Mouse (Mus musculus) mouse trophoblast stem cell (cell line): ENCODE measurements around the gene Lhfpl3.

Source experiments
- in situ Hi-C, 2 experiments: fragments of 300-500 bp; cut with MseI, MboI; formaldehyde crosslinking; loops; 2 replicates in 1 of 2; 3 replicates in 1 of 2; pipeline ENCODE4 v1.15.1; 2025

Gene Lhfpl3

DNA sequence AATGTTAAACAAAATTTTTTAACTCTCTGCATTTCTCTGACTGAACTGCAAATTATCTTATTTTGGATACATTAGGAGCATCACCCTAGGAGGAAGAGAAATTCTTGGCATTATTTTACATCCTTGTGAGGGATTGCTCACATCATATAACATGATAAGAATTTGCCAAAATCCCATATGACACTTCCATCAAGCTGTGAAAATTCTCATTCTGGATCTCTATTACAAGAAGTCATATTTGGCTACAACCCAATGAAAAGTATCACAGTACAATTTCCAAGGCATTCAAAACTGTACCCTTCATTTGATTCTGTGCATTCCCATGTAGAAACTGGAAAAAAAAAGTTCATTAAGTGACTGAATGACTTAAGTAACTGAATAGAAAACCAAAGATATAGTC lies 180.3 kb downstream of the Lhfpl3 start:
- in situ Hi-C loops = no loop called here

DNA sequence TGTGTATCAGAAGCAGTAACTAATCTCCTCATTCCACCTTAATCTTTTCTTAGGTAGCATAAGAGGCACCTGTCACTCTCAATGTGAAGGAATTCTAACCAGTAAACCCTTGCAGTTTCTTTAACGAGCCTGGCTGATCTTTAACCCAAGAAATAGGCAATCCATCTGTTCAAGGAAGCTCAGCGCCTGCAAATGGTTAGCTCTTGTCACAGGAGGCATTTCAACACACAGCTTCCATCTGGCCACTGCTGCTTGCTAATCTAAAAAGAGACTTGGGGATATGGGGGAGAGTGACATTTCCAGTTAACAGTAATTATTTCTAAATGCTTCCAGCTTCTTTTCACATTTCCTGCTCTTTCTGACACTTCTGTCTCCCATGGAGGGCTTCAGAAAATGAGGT lies 182.9 kb downstream of the Lhfpl3 start:
- in situ Hi-C loops = no loop called here

- in situ Hi-C loops = no loop called here
These were observed 197.4 kb downstream of the Lhfpl3 start for GRCm38 (mm10) chr5:22943306-22943705.

DNA sequence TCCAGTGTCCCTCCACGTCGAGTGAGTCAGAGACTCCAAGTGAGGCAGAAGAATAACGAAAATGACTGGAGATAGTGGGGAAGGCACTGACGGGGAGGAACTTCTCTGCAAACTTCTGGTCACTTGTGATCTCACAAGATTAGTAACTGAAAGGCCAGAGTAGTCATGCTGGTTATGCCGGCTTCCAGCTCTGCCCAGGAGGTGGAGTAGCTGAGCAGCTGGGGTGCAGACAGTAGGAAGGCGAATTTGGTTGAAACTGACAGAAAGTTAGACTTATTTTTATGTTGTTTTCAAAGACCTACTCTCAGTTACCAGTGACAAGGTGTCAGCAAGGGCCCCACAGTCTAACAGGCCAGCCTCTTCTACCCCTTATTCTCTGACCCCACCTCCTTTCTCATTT lies 217.4 kb downstream of the Lhfpl3 start:
- in situ Hi-C loops = no loop called here

DNA sequence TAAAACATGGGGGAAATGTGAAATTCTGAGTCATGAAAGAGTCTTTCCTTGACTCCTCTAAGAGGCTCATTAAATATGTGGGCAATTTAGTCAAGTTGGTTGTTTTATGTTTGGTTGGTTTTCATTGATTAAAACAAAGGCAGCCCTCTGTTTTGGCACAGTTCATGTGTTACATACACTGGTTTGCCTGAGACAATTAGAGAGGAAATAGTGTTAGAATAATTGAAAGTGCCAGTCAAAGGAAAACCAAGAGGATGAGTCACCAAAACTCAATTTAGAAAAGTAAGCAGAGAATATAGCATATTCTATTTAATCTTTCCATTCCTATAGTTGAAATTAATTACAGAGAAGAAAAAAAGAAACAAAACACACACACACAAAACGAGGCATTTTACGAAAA lies 240.9 kb downstream of the Lhfpl3 start:
- in situ Hi-C loops = no loop called here

- in situ Hi-C loops = no loop called here
These were observed 254.0 kb downstream of the Lhfpl3 start for GRCm38 (mm10) chr5:22999811-23000210.

DNA sequence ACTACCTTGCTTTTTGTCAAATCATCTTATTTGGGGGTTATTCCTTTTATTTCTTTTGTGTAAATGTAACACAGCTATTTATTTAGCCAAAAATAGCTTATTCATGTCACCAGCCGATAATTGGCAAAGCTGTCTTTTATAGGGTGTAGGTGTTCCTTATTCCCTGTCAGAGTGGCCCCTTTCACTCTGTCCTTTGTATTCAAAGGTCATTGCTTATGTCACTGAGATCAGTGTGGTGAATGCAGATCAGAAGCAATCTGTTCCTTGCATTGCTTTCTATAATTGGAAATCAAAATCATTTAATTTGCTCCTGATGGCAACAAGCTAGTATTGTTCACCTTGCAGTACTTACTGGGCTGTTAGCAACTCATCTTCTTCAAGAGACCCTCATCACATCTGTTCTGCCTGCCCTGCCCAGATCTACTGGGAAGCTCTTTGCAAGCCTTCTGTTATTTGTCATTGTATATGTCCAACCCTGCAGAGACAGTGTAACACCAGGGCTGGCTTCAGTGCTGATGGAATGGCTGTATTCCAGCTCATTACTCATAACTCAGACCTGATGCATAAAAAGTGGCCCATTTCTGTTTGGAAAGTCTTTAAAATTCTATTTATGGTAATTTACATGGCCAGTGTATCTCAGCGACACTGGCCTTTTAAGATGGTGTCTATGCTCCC lies 257.4 kb downstream of the Lhfpl3 start:
- in situ Hi-C loops = no loop called here

DNA sequence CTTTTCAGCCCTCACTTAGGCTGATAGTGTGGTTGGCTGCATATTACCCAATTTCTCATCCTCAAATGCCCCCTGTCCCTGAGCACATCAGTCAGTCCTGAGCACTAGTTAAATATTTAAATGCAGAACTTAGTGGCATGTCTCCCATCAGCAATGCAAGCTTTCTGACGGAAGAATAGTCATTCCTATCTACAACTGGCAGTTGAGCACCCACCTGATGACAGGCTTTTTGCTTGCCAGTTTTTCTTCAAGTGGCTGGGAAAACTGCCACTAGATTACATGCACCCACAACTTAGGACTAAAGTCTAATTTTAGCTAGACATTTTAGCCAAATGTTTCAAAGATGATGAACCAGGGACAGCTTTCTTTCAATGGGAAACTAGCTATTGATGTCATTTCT lies 260.3 kb downstream of the Lhfpl3 start:
- in situ Hi-C loops = no loop called here

- in situ Hi-C loops = no loop called here
These were observed 264.6 kb downstream of the Lhfpl3 start for GRCm38 (mm10) chr5:23010460-23010859.

- in situ Hi-C loops = no loop called here
These were observed 268.1 kb downstream of the Lhfpl3 start for GRCm38 (mm10) chr5:23013997-23014396.

DNA sequence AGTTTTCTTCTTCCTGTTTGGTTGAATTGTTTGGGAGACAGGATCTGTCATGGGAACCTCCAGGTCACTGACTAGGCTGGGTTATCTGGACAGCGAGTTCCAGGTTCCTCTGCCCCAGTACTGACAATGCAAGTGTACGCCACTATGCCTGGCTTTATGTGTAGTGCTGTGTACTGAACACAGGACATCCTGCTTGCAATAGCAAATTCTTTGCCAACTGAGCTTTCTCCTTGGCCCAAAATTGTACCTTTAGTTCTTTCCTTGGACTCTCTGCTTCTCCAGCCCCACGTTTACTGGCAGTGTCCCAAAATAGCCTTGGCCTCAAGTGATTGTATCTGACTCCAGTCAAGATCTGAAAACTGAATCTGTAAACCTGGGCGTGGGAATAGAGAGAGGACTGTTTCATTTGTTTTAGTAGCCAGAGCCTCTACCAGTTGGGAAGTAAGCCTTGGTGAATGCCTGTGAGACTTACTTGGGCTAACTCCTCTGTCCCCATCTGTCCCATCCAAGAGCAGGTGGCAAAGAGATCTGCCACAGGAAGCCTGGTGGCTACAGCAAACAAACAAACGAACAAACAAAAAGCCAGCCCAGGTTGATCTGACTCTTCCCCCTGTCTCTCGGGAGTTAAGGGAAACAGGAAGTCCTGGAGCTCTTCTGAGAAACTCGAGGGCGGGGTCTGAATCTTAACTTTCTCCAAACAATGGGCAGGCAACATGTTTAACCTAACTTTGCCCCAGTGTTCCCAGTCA lies 269.9 kb downstream of the Lhfpl3 start:
- in situ Hi-C loops = no loop called here

DNA sequence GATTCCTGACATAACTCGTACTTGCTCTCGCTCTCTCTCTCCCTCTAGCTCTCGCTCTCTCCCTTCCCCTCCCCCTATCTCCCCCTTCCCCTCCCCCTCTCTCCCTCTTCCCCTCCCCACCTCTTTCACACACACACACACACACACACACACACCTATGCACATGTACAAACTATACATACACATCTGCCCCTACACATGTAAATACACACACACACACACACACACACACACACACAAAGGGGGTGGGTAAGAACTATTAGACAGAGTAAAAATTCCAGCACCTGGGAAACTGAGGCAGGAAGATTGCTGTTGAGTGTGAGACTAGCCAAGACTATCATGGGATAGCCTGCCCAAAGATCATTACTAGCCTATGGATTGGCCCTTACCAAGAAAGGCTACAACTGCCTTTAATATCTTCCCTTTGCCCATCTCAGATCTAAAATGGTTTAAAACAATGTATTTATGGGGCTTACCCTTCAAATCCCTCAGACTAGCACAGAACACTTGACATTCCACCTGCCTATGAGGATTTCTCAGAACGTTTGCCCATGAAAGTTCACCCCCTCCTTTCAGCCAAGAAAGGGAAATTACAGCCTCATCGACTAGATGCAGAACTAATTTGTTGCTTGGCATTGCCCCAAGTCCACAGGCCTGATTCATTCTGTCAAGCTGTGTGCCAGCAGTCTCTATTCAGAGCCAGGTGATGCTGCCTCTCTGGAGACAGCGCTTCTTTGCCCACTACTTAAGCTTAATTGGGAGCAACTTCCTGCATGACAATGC lies 289.3 kb downstream of the Lhfpl3 start:
- in situ Hi-C loops = no loop called here

DNA sequence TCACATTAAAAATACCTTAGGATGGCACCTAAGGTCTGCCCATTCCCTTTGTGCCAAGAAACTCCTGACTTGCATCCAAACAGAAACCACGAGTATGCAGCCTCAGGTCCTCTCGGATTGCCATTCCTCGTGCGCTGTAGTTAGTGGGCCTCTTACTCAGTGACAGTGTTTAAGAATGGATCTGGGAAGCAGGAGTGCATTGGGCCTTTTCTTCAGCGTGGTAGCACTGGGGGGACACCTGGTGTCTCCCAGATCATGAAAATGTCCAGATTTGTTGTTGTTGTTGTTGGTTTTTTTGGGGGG lies 289.8 kb downstream of the Lhfpl3 start:
- in situ Hi-C loops = no loop called here

GRCm38 (mm10) chr5:23040429-23040828 lies 294.6 kb downstream of the Lhfpl3 start:
- in situ Hi-C loops = no loop called here

GRCm38 (mm10) chr5:23042862-23043261 lies 297.0 kb downstream of the Lhfpl3 start:
- in situ Hi-C loops = no loop called here

DNA sequence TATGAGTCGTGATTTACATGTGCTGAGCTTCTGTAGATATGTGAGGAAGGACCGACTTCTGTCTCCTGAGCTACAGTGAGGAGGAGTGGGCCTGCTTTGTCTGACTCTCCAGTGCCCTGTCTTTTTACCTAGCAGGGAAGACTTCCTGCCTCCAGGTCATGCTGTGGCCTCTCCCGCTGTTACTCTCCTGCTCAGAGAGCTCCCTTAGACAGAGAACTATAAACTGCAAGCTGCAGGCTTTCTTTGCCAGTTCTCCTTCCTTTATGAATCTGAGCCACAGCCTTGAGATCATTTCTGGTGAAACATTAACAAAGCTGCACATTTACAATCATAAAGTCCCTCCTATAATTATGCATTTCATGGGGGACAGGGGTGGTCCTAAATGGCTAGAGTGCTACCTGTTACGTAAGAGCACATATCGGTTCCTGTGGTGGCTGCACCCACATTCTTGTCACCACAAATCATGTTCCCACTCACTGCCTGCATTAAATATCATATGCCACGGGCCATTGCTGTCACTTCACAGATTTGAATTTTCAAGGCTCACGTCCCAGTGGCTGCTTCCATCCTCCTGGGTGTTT lies 303.3 kb downstream of the Lhfpl3 start:
- in situ Hi-C loops = no loop called here

- in situ Hi-C loops = no loop called here
These were observed 305.6 kb downstream of the Lhfpl3 start for GRCm38 (mm10) chr5:23051458-23051857.

GRCm38 (mm10) chr5:23094894-23095293 lies 349.0 kb downstream of the Lhfpl3 start:
- in situ Hi-C loops = no loop called here

- in situ Hi-C loops = no loop called here
These were observed 360.7 kb downstream of the Lhfpl3 start for GRCm38 (mm10) chr5:23106536-23106935.

- in situ Hi-C loops = no loop called here
These were observed 365.4 kb downstream of the Lhfpl3 start for GRCm38 (mm10) chr5:23111307-23111706.

DNA sequence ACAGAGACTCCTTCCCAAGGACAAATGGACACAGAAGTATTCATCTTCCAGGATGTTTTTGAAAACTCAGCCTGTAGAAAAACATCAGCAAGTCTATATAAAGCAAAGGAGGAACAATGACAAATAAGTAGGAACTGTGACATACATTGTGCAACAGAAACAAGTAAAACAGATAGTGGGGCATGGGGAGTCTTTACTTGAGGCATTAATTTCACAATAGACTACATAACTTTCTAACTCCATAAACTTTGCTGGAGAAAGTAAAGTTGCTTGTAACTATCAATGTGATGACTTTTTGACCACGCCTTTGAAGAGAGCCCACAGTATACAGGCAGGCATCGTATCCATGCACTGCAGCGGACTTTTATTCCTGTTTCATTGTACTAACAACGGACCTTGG lies 368.4 kb downstream of the Lhfpl3 start:
- in situ Hi-C loops = no loop called here

GRCm38 (mm10) chr5:23126851-23127250 lies 381.0 kb downstream of the Lhfpl3 start:
- in situ Hi-C loops = no loop called here
